Comparison of ENCODE assay signal across 8 mouse cellular contexts in genomic region chr1:167929729-167930341, GRCm38 (mm10).
A peak's percentile ranks its signal among the peaks of the same experiment; 100 is the strongest.
DNase-seq lines count a peak whose midpoint lies in the region; ATAC-seq and TF ChIP-seq lines count a peak whose summit lies in the region.

No protein-coding gene starts in this region.

- no peaks in the 10 kb centered on the region for H3K27me3 ChIP-seq in heart, adult 2 months (ENCODE audit: control insufficient read depth, insufficient read depth, low read length)
- H3K27me3 ChIP-seq in kidney, embryonic 14.5 days (ENCODE audit: control insufficient read depth, insufficient read depth, low read length) = peaks cover 23% of the 10 kb centered on the region

- H3K9ac ChIP-seq in heart, adult 2 months (ENCODE audit: low read depth, low read length) = no peak overlapping the region
- no peak overlapping the region for H3K9ac ChIP-seq in kidney, embryonic 14.5 days (ENCODE audit: low read depth, low read length)

- no peak overlapping the region for H3K27ac ChIP-seq in heart, adult 2 months
- no peak overlapping the region for H3K27ac ChIP-seq in kidney, embryonic 14.5 days (ENCODE audit: low read depth, low read length)

- TF ChIP-seq CTCF in heart, adult 2 months (IDR thresholded peaks at IDR 0.05) = peak; percentile 30

- H3K36me3 ChIP-seq in heart, adult 2 months (ENCODE audit: control insufficient read depth, insufficient read depth, low read length) = no peaks in the 10 kb centered on the region
- no peaks in the 10 kb centered on the region for H3K36me3 ChIP-seq in kidney, embryonic 14.5 days (ENCODE audit: control insufficient read depth, insufficient read depth, low read length)

- no peaks in the 10 kb centered on the region for H3K79me2 ChIP-seq in heart, adult 2 months (replicated peaks; ENCODE audit: control insufficient read depth, insufficient read depth, low read length)

- H3K4me2 ChIP-seq in kidney, embryonic 14.5 days (replicated peaks; ENCODE audit: low read depth, low read length) = peak overlapping the region; percentile 48

- intact Hi-C loops in heart, adult 2 months (cut with DNase I) = no loop called here

- TF ChIP-seq POLR2A in heart, adult 2 months (IDR thresholded peaks at IDR 0.05; ENCODE audit: insufficient read depth, low read depth, low read length) = no peak

- no peaks in the 10 kb centered on the region for H3K9me3 ChIP-seq in kidney, embryonic 14.5 days (ENCODE audit: control insufficient read depth, low read length)

- ATAC-seq in kidney, embryonic 14.5 days (ENCODE audit: low FRiP score, low TSS enrichment) = peak; percentile 93

- 3% methylated on average over 28 of the region's 28 CpGs for WGBS in heart, adult 2 months
- 2% methylated on average over 27 of the region's 28 CpGs for WGBS in kidney, embryonic 14.5 days

- H3K4me3 ChIP-seq in heart, adult 2 months = peak overlapping the region; percentile 16; the same call in 1 of the 2 replicates
- peak overlapping the region; percentile 29 for H3K4me3 ChIP-seq in kidney, embryonic 14.5 days (ENCODE audit: low read length)

- TF ChIP-seq EP300 in heart, adult 2 months (IDR thresholded peaks at IDR 0.05; ENCODE audit: insufficient read depth, low read depth, low read length) = no peak

- peak; percentile 16 to 66 for DNase-seq in adrenal gland, adult (ENCODE audit: inconsistent age in 2 of 2, low spot score in 1 of 2)
- no peak for DNase-seq in adrenal gland, adult 18-20 months (ENCODE audit: low spot score in 2 of 2)
- peak; percentile 34 to 44 for DNase-seq in adrenal gland, postnatal 36 days
- peak in 1 of 2 experiments; percentile 4 for DNase-seq in heart, adult 2 months
- peak; percentile 24 for DNase-seq in lung, postnatal 36 days
- no peak for DNase-seq in spleen, postnatal 36 days (ENCODE audit: low spot score in 2 of 2)
- DNase-seq in urinary bladder, postnatal 10 days (ENCODE audit: low spot score) = no peak

- H3K4me1 ChIP-seq in heart, adult 2 months (ENCODE audit: control insufficient read depth, insufficient read depth, low read length) = no peaks in the 10 kb centered on the region
- no peaks in the 10 kb centered on the region for H3K4me1 ChIP-seq in kidney, embryonic 14.5 days (ENCODE audit: control insufficient read depth, insufficient read depth, low read length)

Comparison
In these comparisons a context has a peak if more than half of its experiments do, and no peak if none do; other contexts are left out.
1. DNase-seq: peak in adrenal gland, adult (2 of 2), adrenal gland, postnatal 36 days (2 of 2) and lung, postnatal 36 days (single experiment); none in adrenal gland, adult 18-20 months (0 of 2), spleen, postnatal 36 days (0 of 2) and urinary bladder, postnatal 10 days (single experiment).